Mouse (Mus musculus) CD4-positive, CD25-positive, alpha-beta regulatory T cell (primary cell): Measurements from ENCODE around the gene Zfp763. TPM values are rescaled to one million over a fixed set of nuclear protein-coding genes. Genes with fewer than 3 reads are reported as not detected.

ENCODE experiments used
- polyA plus RNA-seq: library from polyadenylated mRNA; unstranded; fragments of 100-300 nt; shearing (Covaris generic); gene quantifications from one replicate; pipeline ENCODE4 v1.2.1, GENCODE M21; 2017

Gene Zfp763
- 9.1 TPM for polyA plus RNA-seq

GRCm38 (mm10) chr17:33032900-33033891 is at the start of gene Zfp763:
Gene Zfp763, minus strand, starts transcription at chr17:33033402.

GRCm38 (mm10) chr17:33067958-33068357 is 34.8 kb upstream of the Zfp763 start, which contains the start of gene 4921501E09Rik:
Gene 4921501E09Rik, minus strand, starts transcription at chr17:33068058.

GRCm38 (mm10) chr17:32992699-32993474 is 40.3 kb downstream of the Zfp763 start, which contains the start of gene Zfp952:
Gene Zfp952, plus strand, starts transcription at chr17:32993129.

Other genes with a start within 250 kb of the Zfp763 start
- 27.0 TPM for gene Zfp871, start 245.1 kb downstream of the Zfp763 start, polyA plus RNA-seq
- 0.23 TPM for gene Zfp811, start 223.5 kb downstream of the Zfp763 start, polyA plus RNA-seq
- 11.0 TPM for gene Zfp799, start 203.1 kb downstream of the Zfp763 start, polyA plus RNA-seq
- 10.9 TPM for gene Zfp870, start 141.8 kb downstream of the Zfp763 start, polyA plus RNA-seq
- not detected for gene Cyp4f14, start 116.1 kb downstream of the Zfp763 start, polyA plus RNA-seq
- 56.5 TPM for gene Cyp4f13, start 86.0 kb downstream of the Zfp763 start, polyA plus RNA-seq
- 20.5 TPM for gene Zfp472, start 67.6 kb downstream of the Zfp763 start, polyA plus RNA-seq
- 16.9 TPM for gene Zfp952, start 40.3 kb downstream of the Zfp763 start, polyA plus RNA-seq
- not detected for gene 4921501E09Rik, start 34.7 kb upstream of the Zfp763 start, polyA plus RNA-seq
- gene Zfp563, start 55.9 kb upstream of the Zfp763 start, polyA plus RNA-seq = 4.9 TPM
- not detected for gene Morc2b, start 106.3 kb upstream of the Zfp763 start, polyA plus RNA-seq
- gene Olfr55, start 135.0 kb upstream of the Zfp763 start, polyA plus RNA-seq = not detected
- not detected for gene Olfr239, start 157.9 kb upstream of the Zfp763 start, polyA plus RNA-seq
- gene Olfr1564, start 188.3 kb upstream of the Zfp763 start, polyA plus RNA-seq = not detected
- 18.7 TPM for gene Zfp955a, start 221.7 kb upstream of the Zfp763 start, polyA plus RNA-seq
- 0.02 TPM for gene Olfr63, start 231.3 kb upstream of the Zfp763 start, polyA plus RNA-seq